Mouse (Mus musculus): Measurements from ENCODE around the gene Dnm1. TPM values are rescaled to one million over a fixed set of nuclear protein-coding genes. Genes with fewer than 3 reads are reported as not detected.
A peak's percentile ranks its signal among the peaks of the same experiment; 100 is the strongest.
"Not testable (repeated sequence)": the region's sequence is repeated elsewhere in the genome, so short reads cannot be mapped to it uniquely, and the experiment has no call there.

Gene Dnm1
- total and polyA plus RNA-seq, 2 experiments = 0.09 to 0.60 TPM

- Histone ChIP-seq H3K79me2 (ENCODE audit: control insufficient read depth, insufficient read depth, low read length) (no peaks in the 10 kb centered on the region), H3K27me3 (ENCODE audit: control insufficient read depth, insufficient read depth, low read length) (no peaks in the 10 kb centered on the region), H3K4me3 (ENCODE audit: insufficient read depth, low read depth, low read length) (no peak overlapping the region), H3K27ac (replicated peaks; ENCODE audit: insufficient read depth, low read depth, low read length) (no peak overlapping the region), H3K36me3 (ENCODE audit: control insufficient read depth, insufficient read depth, low read length) (peaks cover 8% of the 10 kb centered on the region; the same call in 1 of the 2 replicates), H3K4me1 (ENCODE audit: control insufficient read depth, insufficient read depth, low read length) (no peaks in the 10 kb centered on the region), H3K9ac (ENCODE audit: low read depth, low read length) (no peak overlapping the region)
- WGBS = 92% methylated on average over 5 of the region's 5 CpGs
- DNase-seq (ENCODE audit: extremely low read depth, low read depth, low spot score) = no peak
- TF ChIP-seq CTCF (IDR thresholded peaks at IDR 0.05; ENCODE audit: low read depth, low read length) (no peak), POLR2A (IDR thresholded peaks at IDR 0.05; ENCODE audit: extremely low read depth, insufficient read depth, low read length) (no peak)
Observed at GRCm38 (mm10) chr2:32305668-32306067, 47.5 kb downstream of the Dnm1 start.

GRCm38 (mm10) chr2:32304145-32304832 lies 48.8 kb downstream of the Dnm1 start:
- no peak overlapping the region for H3K9ac ChIP-seq (ENCODE audit: low read depth, low read length)
- TF ChIP-seq POLR2A (IDR thresholded peaks at IDR 0.05; ENCODE audit: extremely low read depth, insufficient read depth, low read length) (no peak), CTCF (IDR thresholded peaks at IDR 0.05; ENCODE audit: low read depth, low read length) (peak; percentile 80)
- peaks cover 12% of the 10 kb centered on the region; the same call in 1 of the 2 replicates for H3K36me3 ChIP-seq (ENCODE audit: control insufficient read depth, insufficient read depth, low read length)
- 86% methylated on average over 8 of the region's 8 CpGs for WGBS
- H3K79me2 ChIP-seq (ENCODE audit: control insufficient read depth, insufficient read depth, low read length) = no peaks in the 10 kb centered on the region
- H3K4me3 ChIP-seq (ENCODE audit: insufficient read depth, low read depth, low read length) = no peak overlapping the region
- no peaks in the 10 kb centered on the region for H3K4me1 ChIP-seq (ENCODE audit: control insufficient read depth, insufficient read depth, low read length)
- no peak for DNase-seq (ENCODE audit: extremely low read depth, low read depth, low spot score)
- H3K27me3 ChIP-seq (ENCODE audit: control insufficient read depth, insufficient read depth, low read length) = no peaks in the 10 kb centered on the region
- H3K27ac ChIP-seq (replicated peaks; ENCODE audit: insufficient read depth, low read depth, low read length) = no peak overlapping the region

DNA sequence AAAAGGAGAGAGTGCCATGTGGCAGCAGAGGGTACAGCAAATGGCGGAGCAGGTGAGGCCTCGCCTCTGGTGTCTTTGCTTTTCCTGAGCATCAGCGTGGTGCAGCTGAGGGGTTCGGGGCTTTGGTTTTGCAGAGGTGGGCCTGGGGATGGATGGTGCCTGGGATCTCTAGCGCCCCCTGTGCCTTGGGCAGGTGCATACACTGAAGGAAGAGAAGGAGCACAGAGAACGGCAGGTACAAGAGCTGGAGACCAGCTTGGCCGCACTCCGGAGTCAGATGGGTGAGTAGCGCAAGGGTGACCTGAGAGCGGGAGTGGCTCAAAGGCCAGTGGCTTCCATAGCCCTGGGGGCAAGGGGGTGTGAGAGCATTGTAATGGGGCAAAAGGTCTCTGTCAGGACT lies 50.2 kb downstream of the Dnm1 start:
- H3K9ac ChIP-seq (ENCODE audit: low read depth, low read length) = no peak overlapping the region
- no peaks in the 10 kb centered on the region for H3K27me3 ChIP-seq (ENCODE audit: control insufficient read depth, insufficient read depth, low read length)
- H3K27ac ChIP-seq (replicated peaks; ENCODE audit: insufficient read depth, low read depth, low read length) = no peak overlapping the region
- TF ChIP-seq POLR2A (IDR thresholded peaks at IDR 0.05; ENCODE audit: extremely low read depth, insufficient read depth, low read length) = no peak
- TF ChIP-seq CTCF (IDR thresholded peaks at IDR 0.05; ENCODE audit: low read depth, low read length) = peak; percentile 52
- H3K4me3 ChIP-seq (ENCODE audit: insufficient read depth, low read depth, low read length) = no peak overlapping the region
- DNase-seq (ENCODE audit: extremely low read depth, low read depth, low spot score) = no peak
- no peaks in the 10 kb centered on the region for H3K4me1 ChIP-seq (ENCODE audit: control insufficient read depth, insufficient read depth, low read length)
- peaks cover 22% of the 10 kb centered on the region for H3K36me3 ChIP-seq (ENCODE audit: control insufficient read depth, insufficient read depth, low read length)
- H3K79me2 ChIP-seq (ENCODE audit: control insufficient read depth, insufficient read depth, low read length) = no peaks in the 10 kb centered on the region
- WGBS = 94% methylated on average over 10 of the region's 10 CpGs

GRCm38 (mm10) chr2:32299469-32299868 lies 53.7 kb downstream of the Dnm1 start:
- H3K79me2 ChIP-seq (ENCODE audit: control insufficient read depth, insufficient read depth, low read length) = no peaks in the 10 kb centered on the region
- H3K9ac ChIP-seq (ENCODE audit: low read depth, low read length) = no peak overlapping the region
- TF ChIP-seq CTCF (IDR thresholded peaks at IDR 0.05; ENCODE audit: low read depth, low read length) (no peak), POLR2A (IDR thresholded peaks at IDR 0.05; ENCODE audit: extremely low read depth, insufficient read depth, low read length) (no peak)
- no peaks in the 10 kb centered on the region for H3K4me1 ChIP-seq (ENCODE audit: control insufficient read depth, insufficient read depth, low read length)
- no peak overlapping the region for H3K4me3 ChIP-seq (ENCODE audit: insufficient read depth, low read depth, low read length)
- DNase-seq (ENCODE audit: extremely low read depth, low read depth, low spot score) = no peak
- peaks cover 22% of the 10 kb centered on the region for H3K36me3 ChIP-seq (ENCODE audit: control insufficient read depth, insufficient read depth, low read length)
- WGBS = 95% methylated on average over 4 of the region's 4 CpGs
- H3K27me3 ChIP-seq (ENCODE audit: control insufficient read depth, insufficient read depth, low read length) = no peaks in the 10 kb centered on the region
- H3K27ac ChIP-seq (replicated peaks; ENCODE audit: insufficient read depth, low read depth, low read length) = no peak overlapping the region

GRCm38 (mm10) chr2:32295842-32296241 lies 57.3 kb downstream of the Dnm1 start:
- not testable (repeated sequence) for H3K9ac ChIP-seq (ENCODE audit: low read depth, low read length); H3K4me1 ChIP-seq (ENCODE audit: control insufficient read depth, insufficient read depth, low read length); H3K79me2 ChIP-seq (ENCODE audit: control insufficient read depth, insufficient read depth, low read length); H3K4me3 ChIP-seq (ENCODE audit: insufficient read depth, low read depth, low read length); H3K27me3 ChIP-seq (ENCODE audit: control insufficient read depth, insufficient read depth, low read length); H3K27ac ChIP-seq (replicated peaks; ENCODE audit: insufficient read depth, low read depth, low read length); DNase-seq (ENCODE audit: extremely low read depth, low read depth, low spot score)
- H3K36me3 ChIP-seq (ENCODE audit: control insufficient read depth, insufficient read depth, low read length) = peaks cover 23% of the 10 kb centered on the region
- 69% methylated on average over 2 of the region's 2 CpGs for WGBS

DNA sequence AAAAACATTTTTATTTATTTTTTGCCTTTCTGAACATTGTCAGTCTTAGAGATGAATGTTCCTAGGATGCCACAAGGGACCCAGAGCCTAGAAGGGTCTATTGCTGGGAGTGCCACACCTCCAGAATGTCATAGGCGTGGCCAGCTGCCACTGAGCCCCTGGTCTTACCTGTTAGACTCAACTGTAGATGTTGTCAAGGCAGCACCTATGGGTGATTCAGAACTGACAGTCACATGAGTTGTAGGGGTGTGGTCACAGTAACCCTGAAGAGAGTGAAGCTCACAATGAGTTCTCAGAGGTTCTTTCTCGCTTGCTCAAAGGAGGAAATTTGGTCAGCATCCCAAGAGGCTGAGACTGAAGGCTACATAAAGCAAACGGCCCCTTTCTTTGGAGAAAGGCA lies 57.9 kb downstream of the Dnm1 start:
- peaks cover 8% of the 10 kb centered on the region; the same call in 1 of the 2 replicates for H3K79me2 ChIP-seq (ENCODE audit: control insufficient read depth, insufficient read depth, low read length)
- no peaks in the 10 kb centered on the region for H3K27me3 ChIP-seq (ENCODE audit: control insufficient read depth, insufficient read depth, low read length)
- H3K27ac ChIP-seq (replicated peaks; ENCODE audit: insufficient read depth, low read depth, low read length) = no peak overlapping the region
- WGBS = 96% methylated on average over 3 of the region's 3 CpGs
- H3K9ac ChIP-seq (ENCODE audit: low read depth, low read length) = no peak overlapping the region
- peaks cover 2% of the 10 kb centered on the region; the same call in 1 of the 2 replicates for H3K4me1 ChIP-seq (ENCODE audit: control insufficient read depth, insufficient read depth, low read length)
- TF ChIP-seq POLR2A (IDR thresholded peaks at IDR 0.05; ENCODE audit: extremely low read depth, insufficient read depth, low read length) = no peak
- peaks cover 23% of the 10 kb centered on the region for H3K36me3 ChIP-seq (ENCODE audit: control insufficient read depth, insufficient read depth, low read length)
- DNase-seq (ENCODE audit: extremely low read depth, low read depth, low spot score) = no peak
- H3K4me3 ChIP-seq (ENCODE audit: insufficient read depth, low read depth, low read length) = no peak overlapping the region
